Mouse (Mus musculus): ENCODE measurements at regions not wholly inside any gene's neighbourhood (a gene's known extent, or its start where the extent isn't known, plus 50 kb on each side); places are given as distances from the start of the nearest gene placed in this dataset.

DNA sequence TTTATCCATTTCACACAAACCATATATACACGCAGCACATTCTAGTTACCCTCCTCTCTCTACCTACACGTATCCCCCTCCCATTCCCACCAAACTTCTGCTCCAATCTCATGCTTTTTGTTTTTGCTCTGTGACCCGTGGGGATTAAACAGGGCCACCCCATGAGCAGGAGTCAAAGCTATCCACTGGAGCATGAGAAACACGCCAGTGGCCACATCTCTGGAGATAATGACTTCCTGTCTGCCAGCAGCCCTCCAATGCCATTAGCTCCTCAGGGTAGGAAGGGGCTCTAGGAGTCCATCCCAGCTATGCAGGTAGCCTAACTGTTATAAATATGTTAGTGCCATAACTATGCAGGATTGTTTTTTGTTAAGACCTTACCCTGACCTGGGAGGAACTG lies 141.9 kb upstream of the Grb10 start:
- Histone ChIP-seq H3K4me3 (no peak overlapping the region), H3K27ac (no peak overlapping the region)
- no peak for TF ChIP-seq CTCF (IDR thresholded peaks at IDR 0.05)
- intact Hi-C loops (cut with DNase I): no loop called here
- no peak for DNase-seq

GRCm38 (mm10) chr11:12172429-12172828 lies 133.9 kb upstream of the Grb10 start:
- DNase-seq: no peak
- Histone ChIP-seq H3K4me3 (no peak overlapping the region), H3K27ac (no peak overlapping the region)
- intact Hi-C loops (cut with DNase I): no loop called here
- no peak for TF ChIP-seq CTCF (IDR thresholded peaks at IDR 0.05)

DNA sequence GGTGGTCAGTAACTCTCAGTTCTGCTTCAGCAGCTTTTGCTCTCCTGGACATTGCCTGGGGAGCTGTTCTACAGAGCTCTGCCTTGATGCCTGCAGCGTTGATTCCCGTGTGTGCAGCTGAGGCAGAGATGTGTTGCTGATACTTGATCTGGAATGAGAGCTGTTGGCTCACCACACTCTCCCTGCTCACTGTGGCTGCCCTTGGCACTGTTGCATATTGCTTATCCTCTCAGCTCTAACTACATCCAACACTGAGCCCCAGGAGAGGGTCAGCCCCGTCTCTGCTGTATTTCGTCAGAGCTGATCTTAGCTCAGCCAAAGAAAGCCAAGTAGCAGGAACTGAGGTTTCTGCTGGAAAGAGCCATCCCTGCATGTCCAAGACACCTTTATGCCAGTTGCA lies 132.8 kb upstream of the Grb10 start:
- no peak for TF ChIP-seq CTCF (IDR thresholded peaks at IDR 0.05)
- intact Hi-C loops (cut with DNase I): no loop called here
- Histone ChIP-seq H3K27ac (no peak overlapping the region), H3K4me3 (no peak overlapping the region)
- peak; percentile 41 for DNase-seq

GRCm38 (mm10) chr11:12168432-12168831 lies 129.9 kb upstream of the Grb10 start:
- no peak for TF ChIP-seq CTCF (IDR thresholded peaks at IDR 0.05)
- intact Hi-C loops (cut with DNase I): no loop called here
- no peak overlapping the region for H3K27ac ChIP-seq
- no peak for DNase-seq
- H3K4me3 ChIP-seq: no peak overlapping the region
